Mouse (Mus musculus) ovary, adult 2 months (tissue): Measurements from ENCODE around the gene Col27a1. TPM values are rescaled to one million over a fixed set of nuclear protein-coding genes. Genes with fewer than 3 reads are reported as not detected.

ENCODE experiments used
- polyA plus RNA-seq: library from polyadenylated mRNA; depleted of rRNA; stranded (reverse); fragments of >200 nt; gene quantifications from 2 replicates; pipeline ENCODE4 v1.2.3, GENCODE M21; 2012; rRNA removed

Gene Col27a1
- polyA plus RNA-seq: 35.4 and 41.4 TPM in 2 replicates

GRCm38 (mm10) chr4:63213907-63214621 is at the start of gene Col27a1:
Gene Col27a1, plus strand, starts transcription at chr4:63214004.

GRCm38 (mm10) chr4:63171969-63172685 is 41.7 kb upstream of the Col27a1 start, which contains the start of gene Kif12:
Gene Kif12, minus strand, starts transcription at chr4:63172131.

GRCm38 (mm10) chr4:63344295-63344694 is 130.5 kb downstream of the Col27a1 start, which contains the start of gene Orm1:
Gene Orm1, plus strand, starts transcription at chr4:63344560.

GRCm38 (mm10) chr4:63355877-63356665 is 142.3 kb downstream of the Col27a1 start, which contains the start of gene Orm3:
Gene Orm3, plus strand, starts transcription at chr4:63356162.

GRCm38 (mm10) chr4:63362150-63362549 is 148.3 kb downstream of the Col27a1 start, which contains the start of gene Orm2:
Gene Orm2, plus strand, starts transcription at chr4:63362449.

Other genes with a start within 250 kb of the Col27a1 start
- gene Zfp618, start 248.4 kb upstream of the Col27a1 start, polyA plus RNA-seq: 25.5 and 27.4 TPM in 2 replicates
- gene Ambp, start 59.2 kb upstream of the Col27a1 start, polyA plus RNA-seq: 0.36 and 1.1 TPM in 2 replicates
- 1.9 and 3.3 TPM in 2 replicates for gene Kif12, start 41.9 kb upstream of the Col27a1 start, polyA plus RNA-seq
- gene Orm1, start 130.6 kb downstream of the Col27a1 start, polyA plus RNA-seq: 4.0 and 7.1 TPM in 2 replicates
- not detected in 2 replicates for gene Orm3, start 142.2 kb downstream of the Col27a1 start, polyA plus RNA-seq
- gene Orm2, start 148.4 kb downstream of the Col27a1 start, polyA plus RNA-seq: 0.35 TPM in 1 of 2 replicates, not detected in the other
- 6.2 and 8.6 TPM in 2 replicates for gene Akna, start 189.3 kb downstream of the Col27a1 start, polyA plus RNA-seq